Mouse (Mus musculus): ENCODE measurements around the gene Oprl1.

The Oprl1 gene

DNA sequence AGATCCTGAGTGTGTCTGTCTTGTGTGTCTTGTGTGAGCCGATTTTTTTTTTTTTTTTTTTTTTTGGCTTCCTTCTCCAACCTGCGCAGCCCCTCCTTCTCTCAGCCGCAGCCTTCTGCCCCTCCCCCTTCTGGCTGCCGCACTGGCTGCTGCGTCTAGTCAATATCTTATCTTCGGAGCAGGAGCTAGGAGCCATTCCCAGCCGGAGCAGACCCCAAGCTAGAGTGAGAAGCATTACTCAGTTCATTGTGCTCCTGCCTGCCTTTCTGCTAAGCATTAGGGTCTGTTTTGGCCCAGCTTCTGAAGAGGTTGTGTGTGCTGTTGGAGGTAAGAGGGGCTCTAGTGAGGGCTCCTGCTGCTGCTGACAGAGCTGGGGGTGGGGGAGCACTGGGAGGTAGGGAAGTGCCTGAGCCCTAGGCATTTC lies at the start of gene Oprl1:
Oprl1 (plus strand) TSS at position 114 of the 424 bp plus-strand sequence.
- no peak for DNase-seq (ENCODE audit: low spot score in 2 of 2)

DNA sequence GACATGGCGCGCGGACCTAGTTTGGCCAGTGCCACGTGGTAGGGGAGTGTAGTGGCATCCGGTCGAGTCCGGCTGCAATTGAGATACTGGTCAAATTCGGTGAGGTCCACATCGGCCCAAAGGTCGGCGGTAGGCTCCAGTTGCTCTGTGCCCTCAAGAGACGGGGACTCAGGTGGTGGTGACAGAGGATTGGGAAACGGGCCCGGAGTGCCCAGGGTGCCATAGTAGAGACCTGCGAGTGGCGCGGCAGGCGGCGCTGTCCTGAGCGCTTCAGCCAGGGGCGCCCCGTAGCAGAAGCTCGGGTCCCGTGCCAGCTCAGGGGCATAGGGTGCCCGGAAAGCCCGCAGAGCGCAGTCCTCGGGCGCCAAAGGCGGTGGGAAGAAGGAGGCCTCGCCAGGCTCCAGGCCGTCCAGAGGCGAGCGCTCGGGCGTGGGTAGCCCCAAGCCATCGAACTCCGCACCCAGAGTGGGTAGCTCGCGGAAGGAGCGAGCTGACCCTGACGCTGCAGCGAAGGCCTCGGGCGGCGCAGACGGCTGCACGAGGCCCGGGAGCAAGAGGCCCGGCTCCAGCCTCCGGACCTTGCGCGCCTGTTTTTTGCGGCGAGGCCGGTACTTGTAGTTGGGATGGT lies 44.4 kb upstream of the Oprl1 start:
- no peak for DNase-seq (ENCODE audit: low spot score in 2 of 2)

DNA sequence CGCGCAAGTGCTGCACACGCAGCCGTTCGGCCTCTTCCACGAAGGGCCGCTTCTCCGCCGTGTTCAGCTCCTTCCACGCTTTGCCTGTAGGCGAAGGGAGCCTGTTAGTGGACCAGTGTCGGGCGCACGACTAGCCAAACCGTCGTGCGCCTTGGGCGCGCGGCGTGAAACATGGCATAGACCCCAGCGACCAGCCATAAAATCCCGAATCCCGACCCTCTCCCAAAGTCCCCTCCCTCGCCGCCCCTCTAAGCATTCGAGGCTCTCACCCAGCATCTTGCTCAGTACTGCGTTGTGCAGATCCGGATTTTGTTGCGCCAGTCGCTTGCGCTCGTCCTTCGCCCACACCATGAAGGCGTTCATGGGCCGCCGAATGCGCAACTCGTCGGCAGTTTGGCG lies 43.9 kb upstream of the Oprl1 start:
- no peak for DNase-seq (ENCODE audit: low spot score in 2 of 2)

GRCm38 (mm10) chr2:181671326-181671725 lies 43.5 kb upstream of the Oprl1 start, which contains the start of gene Sox18:
TSS of gene Sox18 (minus strand) at chr2:181671640.
- DNase-seq (ENCODE audit: low spot score in 2 of 2), result no peak

- no peak for DNase-seq (ENCODE audit: low spot score in 2 of 2)
These were observed 42.8 kb upstream of the Oprl1 start for GRCm38 (mm10) chr2:181671984-181672383.

GRCm38 (mm10) chr2:181673501-181673900 lies 41.3 kb upstream of the Oprl1 start:
- DNase-seq (ENCODE audit: low spot score in 2 of 2), result no peak

GRCm38 (mm10) chr2:181674934-181675333 lies 39.9 kb upstream of the Oprl1 start:
- no peak for DNase-seq (ENCODE audit: low spot score in 2 of 2)

GRCm38 (mm10) chr2:181675454-181675853 lies 39.4 kb upstream of the Oprl1 start:
- DNase-seq (ENCODE audit: low spot score in 2 of 2), result no peak

- no peak for DNase-seq (ENCODE audit: low spot score in 2 of 2)
These were observed 38.4 kb upstream of the Oprl1 start for GRCm38 (mm10) chr2:181676424-181676823.

- no peak for DNase-seq (ENCODE audit: low spot score in 2 of 2)
These were observed 37.6 kb upstream of the Oprl1 start for GRCm38 (mm10) chr2:181677096-181677754.

DNA sequence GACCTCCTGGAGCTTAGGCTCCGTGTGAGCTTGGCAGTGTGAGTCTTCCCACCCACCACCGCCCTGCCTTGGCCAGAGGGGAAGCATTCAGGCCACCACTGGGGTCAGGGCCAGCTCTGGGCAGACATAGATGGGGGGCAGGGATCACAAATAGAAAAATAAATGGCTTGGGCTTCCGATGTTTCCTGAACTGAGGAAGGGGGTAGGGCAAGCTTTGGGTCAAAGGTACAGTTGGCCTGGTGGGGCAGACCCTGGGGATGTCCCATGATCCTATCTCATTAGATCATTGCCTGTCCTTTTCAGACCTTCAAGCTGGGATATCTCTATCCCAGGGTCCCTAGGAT lies 37.1 kb upstream of the Oprl1 start:
- DNase-seq (ENCODE audit: low spot score in 2 of 2), result no peak

DNA sequence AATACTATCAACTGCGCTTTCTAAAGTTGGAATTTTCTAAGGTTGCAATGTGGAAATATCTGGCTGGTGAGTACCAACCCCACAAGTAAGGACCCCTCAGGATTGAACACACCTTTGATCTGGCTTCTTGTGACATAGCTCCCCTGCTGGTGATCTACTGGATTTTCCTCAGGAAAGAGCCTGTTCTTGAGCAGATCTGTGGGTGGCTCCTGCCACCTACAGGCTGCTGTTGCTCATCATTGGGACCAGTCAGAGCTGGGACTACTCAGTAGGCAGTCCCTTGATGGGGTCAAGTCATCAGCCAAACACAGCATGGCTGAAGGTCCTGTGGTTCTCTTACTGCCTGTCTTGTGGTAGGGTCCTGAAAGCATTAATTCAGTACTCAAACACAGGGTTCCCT lies 36.0 kb upstream of the Oprl1 start:
- peak; percentile 71 to 80 for DNase-seq (ENCODE audit: low spot score in 2 of 2)

GRCm38 (mm10) chr2:181679951-181680715 lies 34.7 kb upstream of the Oprl1 start, which contains the start of gene Tcea2:
TSS of gene Tcea2 (plus strand) at chr2:181680310.
- peak; percentile 59 to 67 for DNase-seq (ENCODE audit: low spot score in 2 of 2)

DNA sequence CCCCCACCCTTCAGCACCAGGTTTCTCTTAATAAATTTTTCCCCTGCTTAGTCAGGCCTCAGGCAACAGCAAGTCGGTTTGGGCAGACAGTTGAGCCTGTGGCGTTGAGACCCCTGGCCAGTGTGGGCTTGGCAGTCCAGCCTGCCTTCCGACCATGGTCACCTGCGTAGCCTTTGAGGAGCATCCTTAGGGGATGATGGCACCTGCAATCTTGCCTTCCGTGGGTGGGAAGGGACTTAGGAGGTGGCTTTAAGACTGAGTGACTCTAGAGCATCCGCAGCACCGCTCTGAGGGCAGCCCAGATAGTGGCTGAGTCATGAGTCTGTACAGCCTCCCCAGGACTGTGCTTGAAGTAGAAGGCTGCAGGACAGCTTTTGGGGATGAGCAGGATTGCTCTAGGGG lies 34.1 kb upstream of the Oprl1 start:
- DNase-seq (ENCODE audit: low spot score in 2 of 2), result no peak

DNA sequence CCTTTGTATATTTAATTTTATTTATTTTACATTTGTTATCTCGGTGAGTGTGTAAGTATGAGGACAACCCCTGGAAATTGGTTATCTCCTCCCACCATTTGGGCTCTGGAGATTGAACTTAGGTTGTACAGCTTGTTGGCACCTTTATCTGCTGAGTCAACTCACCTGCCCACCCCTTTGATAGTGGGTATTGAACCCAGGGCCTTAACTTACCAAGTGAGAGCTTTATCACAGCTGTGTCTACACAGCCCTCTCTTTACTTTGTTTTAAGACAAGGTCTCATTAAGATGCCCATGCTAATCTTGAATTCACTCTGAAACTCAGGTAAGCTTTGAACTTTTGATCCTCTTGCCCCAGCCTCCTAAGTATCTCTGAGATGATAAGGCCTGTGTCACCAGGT lies 32.8 kb upstream of the Oprl1 start:
- no peak for DNase-seq (ENCODE audit: low spot score in 2 of 2)

DNA sequence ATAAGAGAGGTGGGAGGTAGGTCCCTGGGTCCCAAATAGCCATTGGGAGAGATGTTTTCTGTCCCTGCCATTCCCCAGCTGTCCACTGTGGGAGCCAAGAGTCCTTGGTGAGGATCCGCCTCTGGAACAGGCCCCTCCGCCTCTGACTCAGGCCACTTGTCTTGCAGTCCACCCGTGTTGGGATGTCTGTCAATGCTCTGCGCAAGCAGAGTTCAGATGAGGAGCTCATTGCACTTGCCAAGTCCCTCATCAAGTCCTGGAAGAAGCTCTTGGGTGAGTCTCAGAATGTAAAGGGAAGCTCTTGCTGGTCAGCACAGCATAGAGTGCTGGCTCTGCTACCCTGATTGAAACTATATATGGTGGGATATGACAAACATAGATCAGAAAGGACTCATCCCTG lies 31.4 kb upstream of the Oprl1 start:
- no peak for DNase-seq (ENCODE audit: low spot score in 2 of 2)

DNA sequence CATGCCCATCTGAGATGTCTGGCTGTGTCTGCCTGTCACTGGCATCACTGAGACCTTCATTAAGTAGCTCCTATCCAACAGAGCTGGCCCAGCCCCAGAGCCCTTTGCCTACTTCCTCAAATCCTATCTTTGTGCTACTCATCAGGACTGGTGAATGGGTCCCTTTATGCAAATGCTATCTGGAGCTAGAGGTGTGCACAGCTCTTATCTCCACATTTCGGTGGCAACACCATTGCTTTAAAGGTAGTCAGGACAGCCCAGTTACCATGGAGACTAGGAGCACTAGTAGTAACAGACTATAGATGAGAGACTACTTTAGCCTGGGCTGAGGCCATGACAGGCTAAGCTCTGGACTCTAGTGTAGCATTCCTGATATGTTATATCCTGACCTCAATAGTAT lies 30.1 kb upstream of the Oprl1 start:
- no peak for DNase-seq (ENCODE audit: low spot score in 2 of 2)

GRCm38 (mm10) chr2:181685686-181686085 lies 29.1 kb upstream of the Oprl1 start:
- no peak for DNase-seq (ENCODE audit: low spot score in 2 of 2)

DNA sequence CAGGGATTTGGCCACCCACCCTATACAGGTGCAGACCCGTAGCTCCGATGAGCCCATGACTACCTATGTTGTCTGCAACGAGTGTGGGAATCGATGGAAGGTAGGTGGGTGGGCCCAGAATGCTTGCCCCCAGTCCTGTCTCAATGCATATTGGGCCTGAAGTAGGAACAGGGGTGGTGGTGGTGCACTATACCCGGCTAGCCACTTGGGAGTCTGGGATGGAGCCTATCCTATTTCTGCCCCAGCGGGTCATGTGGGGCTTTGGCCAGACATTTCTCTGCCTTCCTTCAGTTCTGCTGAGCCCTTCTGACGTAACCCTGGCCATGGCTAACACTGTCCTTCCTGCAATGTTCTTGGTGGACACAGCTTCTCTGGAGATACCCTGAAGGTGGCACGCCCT lies 27.2 kb upstream of the Oprl1 start:
- DNase-seq (ENCODE audit: low spot score in 2 of 2), result no peak

DNA sequence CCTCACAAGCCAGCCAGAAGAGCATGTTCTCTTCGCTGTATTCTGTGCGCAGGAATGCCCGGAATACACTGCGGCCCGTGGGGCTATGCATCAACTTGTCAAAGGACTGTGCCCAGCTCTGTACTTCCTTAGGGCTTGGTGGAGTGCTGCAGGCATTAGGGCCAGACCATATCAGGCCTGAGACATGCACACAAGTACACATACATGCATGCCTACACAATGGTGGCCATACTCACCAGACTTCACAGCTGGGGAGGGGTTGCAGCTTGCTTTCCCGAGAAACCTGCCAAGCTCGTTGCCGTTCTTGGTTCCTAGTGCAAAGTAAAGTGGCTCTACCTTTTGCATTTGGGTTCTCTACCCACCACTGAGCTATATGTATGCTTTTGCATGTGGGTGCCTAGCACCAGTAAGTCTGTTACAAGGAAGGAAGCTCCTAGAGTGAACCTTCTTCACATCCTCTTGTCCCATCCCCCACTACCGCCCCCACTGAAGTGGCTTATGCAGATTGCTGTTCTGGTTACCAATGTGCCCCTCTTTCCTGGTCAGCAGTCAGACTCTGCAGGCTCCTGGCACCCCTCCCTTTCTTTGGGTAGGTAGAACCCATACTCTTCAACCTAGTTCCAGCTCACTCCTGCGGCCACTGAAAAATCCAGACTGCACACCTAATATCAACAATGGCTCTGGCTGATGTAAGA lies 25.2 kb upstream of the Oprl1 start:
- DNase-seq (ENCODE audit: low spot score in 2 of 2), result no peak

DNA sequence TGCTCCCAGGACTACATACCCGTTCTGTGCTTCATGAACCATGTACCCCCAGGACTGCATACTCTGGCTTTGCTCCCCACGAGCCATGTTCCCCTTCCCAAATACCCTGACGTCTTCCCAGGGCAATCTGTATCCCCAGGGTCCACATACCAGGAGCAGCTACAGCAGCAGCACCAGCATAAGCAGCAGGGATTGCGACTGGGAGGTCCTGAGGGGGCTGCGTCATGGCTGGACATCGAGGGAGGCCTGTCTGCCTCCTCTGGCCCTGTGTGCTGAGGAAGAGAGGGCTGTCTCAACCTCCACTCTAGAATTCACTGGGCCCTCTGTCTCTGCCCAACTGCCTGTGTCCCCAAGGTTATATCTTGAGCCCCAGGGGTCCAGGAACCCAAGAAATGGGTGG lies 23.7 kb upstream of the Oprl1 start:
- no peak for DNase-seq (ENCODE audit: low spot score in 2 of 2)

DNA sequence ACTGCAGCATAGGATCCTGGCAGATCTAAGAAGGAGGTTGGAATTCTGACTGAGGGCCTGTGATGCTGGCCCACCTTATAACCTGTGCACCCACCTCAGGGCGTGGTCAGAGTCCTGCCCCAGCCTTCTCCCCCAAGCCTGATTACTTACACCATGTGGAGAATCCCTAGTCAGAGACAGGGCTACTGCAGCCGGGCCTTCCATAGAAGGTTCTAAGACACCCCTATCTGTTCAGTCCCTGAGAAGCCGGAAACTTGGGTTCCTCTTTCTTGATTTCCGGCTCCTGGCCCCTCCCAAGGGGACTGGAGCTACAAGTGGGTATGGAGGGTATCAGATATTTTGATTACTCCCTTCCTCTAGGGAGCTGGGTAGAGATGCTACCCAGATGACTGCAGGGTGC lies 23.2 kb upstream of the Oprl1 start:
- peak in 1 of 2 experiments; percentile 34 for DNase-seq (ENCODE audit: low spot score in 2 of 2)

Data from natural killer cell, adult 2 months (primary cell).